ENCODE assay signal across 8 mouse cellular contexts in the genomic region with DNA sequence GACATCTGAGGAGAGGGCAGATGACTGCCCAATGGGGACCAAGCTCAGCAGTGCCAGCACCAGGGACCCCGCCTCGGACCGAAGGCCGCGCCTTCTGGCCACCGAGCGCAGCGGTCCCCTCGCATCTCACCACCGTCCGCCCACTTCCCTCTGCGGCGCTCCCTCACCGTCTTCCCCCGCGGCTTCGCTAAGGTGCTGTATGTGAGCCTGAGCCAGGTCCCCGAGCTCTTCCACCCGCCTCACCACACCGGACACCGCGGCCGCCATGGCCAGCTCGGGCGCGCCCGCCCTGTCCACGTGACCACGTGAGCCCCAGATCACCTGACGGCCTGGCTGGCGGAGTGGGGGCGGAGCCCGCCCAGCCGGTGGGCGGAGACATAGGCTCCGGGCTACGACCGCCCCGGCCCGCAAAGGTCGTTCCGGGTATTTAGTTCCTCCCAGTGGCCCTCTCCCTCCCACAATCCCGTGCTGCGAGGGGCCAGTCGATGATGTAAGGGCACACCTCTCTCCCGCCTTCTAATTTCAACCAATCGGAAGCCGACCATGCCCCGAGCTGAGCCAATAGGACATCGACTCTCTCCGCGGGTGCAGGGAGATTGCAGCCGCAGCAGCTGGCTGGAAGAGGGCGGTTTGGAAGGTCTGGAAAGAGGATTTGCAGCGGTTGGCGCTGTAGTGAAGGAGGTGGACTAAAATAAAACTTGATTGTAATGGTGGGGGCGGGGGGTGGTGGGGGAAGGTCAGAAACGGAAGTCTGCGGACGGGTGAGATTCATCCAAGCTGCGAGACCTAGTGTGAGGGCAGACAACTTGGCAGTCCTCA. TPM values are rescaled to one million over a fixed set of nuclear protein-coding genes. Genes with fewer than 3 reads are reported as not detected.
DNase-seq lines count a peak whose midpoint lies in the region; ATAC-seq lines count a peak whose summit lies in the region.

A gene (minus strand): TSS at position 297 of the 819 bp plus-strand sequence.

- WGBS in heart, embryonic 13.5 days: under 1% methylated on average over 61 of the region's 61 CpGs
- under 1% methylated on average over 61 of the region's 61 CpGs for WGBS in liver, embryonic 12.5 days (ENCODE audit: insufficient replicate concordance)
- under 1% methylated on average over 61 of the region's 61 CpGs for WGBS in stomach, embryonic 15.5 days

- peak within 1 kb of the TSS; percentile 85 for H3K4me3 ChIP-seq in heart, embryonic 13.5 days
- peak within 1 kb of the TSS; percentile 84 for H3K4me3 ChIP-seq in liver, embryonic 12.5 days
- peak within 1 kb of the TSS; percentile 91 for H3K4me3 ChIP-seq in stomach, embryonic 15.5 days (replicated peaks)

- H3K4me2 ChIP-seq in heart, embryonic 13.5 days: peak within 1 kb of the TSS; percentile 81
- H3K4me2 ChIP-seq in liver, embryonic 12.5 days: peak within 1 kb of the TSS; percentile 85
- H3K4me2 ChIP-seq in stomach, embryonic 15.5 days: peak within 1 kb of the TSS; percentile 56

- H3K27ac ChIP-seq in heart, embryonic 13.5 days (replicated peaks): peak within 1 kb of the TSS; percentile 97
- peak within 1 kb of the TSS; percentile 89 for H3K27ac ChIP-seq in liver, embryonic 12.5 days
- peak within 1 kb of the TSS; percentile 95 for H3K27ac ChIP-seq in stomach, embryonic 15.5 days

- peak; percentile 99 for DNase-seq in CD4-positive helper T cell, adult 2 months (ENCODE audit: low read depth, low spot score)
- DNase-seq in brain, embryonic 18.5 days (ENCODE audit: low read depth, low spot score): peak; percentile 96
- peak; percentile 99 for DNase-seq in kidney, postnatal 10 days
- peak; percentile 99 for DNase-seq in natural killer cell, adult 2 months (ENCODE audit: low spot score in 2 of 2)

- no peaks in the 10 kb centered on the region for H3K9me3 ChIP-seq in heart, embryonic 13.5 days
- no peaks in the 10 kb centered on the region for H3K9me3 ChIP-seq in liver, embryonic 12.5 days (replicated peaks)
- no peaks in the 10 kb centered on the region for H3K9me3 ChIP-seq in stomach, embryonic 15.5 days

- peak; percentile 97 for ATAC-seq in erythroid progenitor cell, adult 5-6 weeks (replicated peaks; ENCODE audit: low FRiP score, poor library complexity, severe bottlenecking)
- peak; percentile 98 for ATAC-seq in heart, embryonic 13.5 days (ENCODE audit: extremely low read depth, insufficient number of reproducible peaks, low FRiP score, low TSS enrichment)
- peak; percentile 98 for ATAC-seq in liver, embryonic 12.5 days
- ATAC-seq in stomach, embryonic 15.5 days (ENCODE audit: insufficient read depth, low FRiP score, low read depth): peak; percentile 99

- H3K27me3 ChIP-seq in heart, embryonic 13.5 days (replicated peaks): no peaks in the 10 kb centered on the region
- no peaks in the 10 kb centered on the region for H3K27me3 ChIP-seq in liver, embryonic 12.5 days (replicated peaks)
- no peaks in the 10 kb centered on the region for H3K27me3 ChIP-seq in stomach, embryonic 15.5 days (replicated peaks)

- H3K36me3 ChIP-seq in heart, embryonic 13.5 days: peaks cover 16% of the 10 kb centered on the region
- peaks cover 16% of the 10 kb centered on the region for H3K36me3 ChIP-seq in liver, embryonic 12.5 days
- peaks cover 7% of the 10 kb centered on the region; the same call in 1 of the 2 replicates for H3K36me3 ChIP-seq in stomach, embryonic 15.5 days

- H3K9ac ChIP-seq in heart, embryonic 13.5 days: peak within 1 kb of the TSS; percentile 91
- H3K9ac ChIP-seq in liver, embryonic 12.5 days: peak within 1 kb of the TSS; percentile 85
- H3K9ac ChIP-seq in stomach, embryonic 15.5 days: peak within 1 kb of the TSS; percentile 81

- H3K4me1 ChIP-seq in heart, embryonic 13.5 days: peaks cover 19% of the 10 kb centered on the region
- peaks cover 13% of the 10 kb centered on the region for H3K4me1 ChIP-seq in liver, embryonic 12.5 days
- H3K4me1 ChIP-seq in stomach, embryonic 15.5 days: 0 out of 2 replicates have a peak, but pooled peaks cover 2% of the 10 kb centered on the region

RNA-seq across cellular contexts. Expression of the gene that starts here (rescaled TPM):
- 18.7 and 25.2 TPM in 2 replicates for total RNA-seq in erythroid progenitor cell, adult 5-6 weeks (2015; ENCODE audit: low replicate concordance)
- 6.9 and 8.3 TPM in 2 replicates for total RNA-seq in erythroid progenitor cell, adult 5-6 weeks (2017; ENCODE audit: low replicate concordance)
- polyA plus RNA-seq in heart, embryonic 13.5 days (2015; fragmentation: Nextera tagmentation; extraction: Ambion mirVana): 20.9 and 22.6 TPM in 2 replicates
- 10.3 and 10.7 TPM in 2 replicates for polyA plus RNA-seq in liver, embryonic 12.5 days (2016; fragmentation: Nextera tagmentation; extraction: Ambion mirVana)
- 31.5 and 33.1 TPM in 2 replicates for polyA plus RNA-seq in stomach, embryonic 15.5 days (2015; fragmentation: Nextera tagmentation; extraction: Ambion mirVana)

Comparison
In these comparisons a context has a peak if more than half of its experiments do, and no peak if none do; other contexts are left out.
1. Peak in every context shown above with its lines: DNase-seq, ATAC-seq, H3K4me3 ChIP-seq and H3K27ac ChIP-seq.